Mouse (Mus musculus) heart, postnatal 0 days (tissue): ENCODE measurements around the gene Dnajc30.

Source experiments
- CTCF ChIP-seq: IDR thresholded peaks from 2 replicates; pipeline ENCODE4 v1.5.1; 2016; ENCODE audit warnings: antibody characterized with exemption, control low read depth, low read depth
- EP300 ChIP-seq: IDR thresholded peaks from 2 replicates; pipeline ENCODE4 v1.6.1; 2016; ENCODE audit warnings: antibody characterized with exemption, low read depth

DNA sequence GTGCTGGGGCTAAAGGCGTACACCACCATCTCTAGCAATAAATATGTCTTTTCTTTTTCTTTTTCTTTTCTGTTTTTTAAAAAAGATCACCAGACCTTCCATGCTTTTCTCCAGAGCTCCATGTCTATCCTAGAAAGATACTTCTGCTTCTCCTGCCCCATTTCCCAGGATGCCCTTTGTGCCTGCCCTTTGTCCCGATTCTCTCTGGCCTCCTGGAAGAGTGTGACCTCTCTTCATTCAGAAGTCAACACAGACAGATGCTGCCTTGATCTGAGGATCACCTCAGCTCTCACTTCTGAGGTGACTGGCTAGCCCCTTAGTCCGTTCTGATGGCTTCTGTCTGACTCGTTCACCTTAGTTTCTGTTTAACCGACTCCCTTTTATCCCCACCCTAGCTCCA is 16.5 kb downstream of the Dnajc30 start:
- TF ChIP-seq CTCF = no peak
- no peak for TF ChIP-seq EP300
